Mouse (Mus musculus): ENCODE measurements at regions not wholly inside any gene's neighbourhood (a gene's known extent, or its start where the extent isn't known, plus 50 kb on each side); places are given as distances from the start of the nearest gene placed in this dataset.

DNA sequence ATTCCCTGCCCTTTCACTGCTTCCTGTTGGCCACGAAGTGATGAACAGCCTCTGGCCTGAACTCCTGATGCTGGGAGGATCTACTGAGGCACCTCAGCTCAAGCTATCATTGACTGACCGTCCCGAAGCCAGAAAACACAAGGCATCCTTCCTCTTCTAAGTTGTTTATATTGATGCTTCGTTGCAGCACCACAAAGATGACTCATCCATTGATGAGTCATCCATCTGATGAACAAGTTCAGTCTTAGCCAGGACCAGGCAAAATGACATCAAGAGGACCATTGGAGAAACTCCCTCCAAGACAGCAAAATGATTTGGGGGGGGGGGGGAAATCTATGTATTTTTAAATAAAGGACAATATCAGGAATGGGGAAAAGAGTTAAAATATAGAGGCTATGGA, 144.5 kb downstream of the Rab28 start:
- TF ChIP-seq CTCF (IDR thresholded peaks at IDR 0.05; ENCODE audit: insufficient read depth, low read depth, low read length), result no peak
- no peak for TF ChIP-seq POLR2A (IDR thresholded peaks at IDR 0.05; ENCODE audit: insufficient read depth, low read depth, low read length)
- no peaks in the 10 kb centered on the region for H3K4me1 ChIP-seq (ENCODE audit: control insufficient read depth, insufficient read depth, low read length)
- 61% methylated on average over 4 of the region's 4 CpGs for WGBS
- H3K4me3 ChIP-seq (ENCODE audit: insufficient read depth, low read depth, low read length), result no peak overlapping the region
- H3K27ac ChIP-seq (ENCODE audit: insufficient read depth, low read depth, low read length), result no peak overlapping the region

DNA sequence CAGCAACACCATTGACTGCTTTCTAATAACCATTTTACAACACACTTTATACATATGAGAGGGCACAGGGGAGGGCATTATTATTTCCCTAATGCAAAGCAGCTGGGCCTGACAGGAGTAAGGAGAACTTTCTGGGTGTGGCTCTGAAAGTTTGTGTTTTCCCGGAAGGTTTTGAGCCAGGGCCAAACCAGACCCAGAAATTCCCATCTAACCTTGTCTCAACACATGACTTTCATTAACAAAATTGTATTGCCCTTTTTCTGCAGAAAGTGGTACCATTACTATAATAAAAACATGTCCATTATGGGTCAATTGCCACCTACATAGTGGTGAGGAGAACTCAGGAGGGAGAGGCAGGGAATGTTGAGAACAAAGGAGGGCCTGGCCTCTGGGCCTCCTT, 145.7 kb downstream of the Rab28 start:
- TF ChIP-seq CTCF (IDR thresholded peaks at IDR 0.05; ENCODE audit: insufficient read depth, low read depth, low read length) (no peak), POLR2A (IDR thresholded peaks at IDR 0.05; ENCODE audit: insufficient read depth, low read depth, low read length) (no peak)
- no peak overlapping the region for H3K4me3 ChIP-seq (ENCODE audit: insufficient read depth, low read depth, low read length)
- 81% methylated on average over 1 of the region's 1 CpGs for WGBS
- no peaks in the 10 kb centered on the region for H3K4me1 ChIP-seq (ENCODE audit: control insufficient read depth, insufficient read depth, low read length)
- H3K27ac ChIP-seq (ENCODE audit: insufficient read depth, low read depth, low read length), result no peak overlapping the region

DNA sequence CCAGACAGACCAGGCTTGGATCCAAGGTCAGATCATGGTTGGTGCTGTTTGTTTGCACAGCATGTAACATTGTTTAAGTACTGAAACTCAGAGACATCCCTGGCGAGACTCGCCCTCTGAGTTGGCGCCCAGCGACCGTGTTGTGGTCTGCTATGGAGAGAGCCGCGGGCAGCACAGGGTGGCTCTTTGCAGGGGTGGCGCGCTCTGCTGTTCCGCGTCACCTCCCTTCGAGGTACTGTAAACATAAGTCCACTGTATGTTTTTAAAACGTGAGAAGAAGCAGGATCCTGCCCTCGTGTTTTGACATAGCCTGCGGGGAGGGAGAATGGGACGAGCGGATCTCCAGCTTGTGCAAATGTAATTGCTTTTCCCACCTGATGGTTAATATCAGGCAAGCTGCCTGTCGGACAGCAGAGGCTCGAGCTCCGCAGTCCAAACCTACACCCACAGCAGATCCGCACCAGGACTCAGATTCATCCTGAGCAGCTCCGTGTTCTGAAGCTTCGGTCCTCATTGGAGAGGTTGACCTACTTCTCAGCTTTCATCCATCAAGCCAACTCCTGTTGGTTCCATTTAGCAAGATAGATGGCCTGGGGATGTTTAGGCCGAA, 151.2 kb downstream of the Rab28 start:
- H3K4me3 ChIP-seq (ENCODE audit: insufficient read depth, low read depth, low read length), result peak overlapping the region; percentile 4; the same call in 1 of the 2 replicates
- H3K27ac ChIP-seq (ENCODE audit: insufficient read depth, low read depth, low read length), result no peak overlapping the region
- TF ChIP-seq CTCF (IDR thresholded peaks at IDR 0.05; ENCODE audit: insufficient read depth, low read depth, low read length) (no peak), POLR2A (IDR thresholded peaks at IDR 0.05; ENCODE audit: insufficient read depth, low read depth, low read length) (no peak)
- H3K4me1 ChIP-seq (ENCODE audit: control insufficient read depth, insufficient read depth, low read length), result peaks cover 6% of the 10 kb centered on the region
- 51% methylated on average over 24 of the region's 24 CpGs for WGBS

- Histone ChIP-seq H3K4me3 (ENCODE audit: insufficient read depth, low read depth, low read length) (no peak overlapping the region), H3K4me1 (ENCODE audit: control insufficient read depth, insufficient read depth, low read length) (peaks cover 6% of the 10 kb centered on the region), H3K27ac (ENCODE audit: insufficient read depth, low read depth, low read length) (no peak overlapping the region)
- WGBS, result 89% methylated on average over 3 of the region's 3 CpGs
- TF ChIP-seq CTCF (IDR thresholded peaks at IDR 0.05; ENCODE audit: insufficient read depth, low read depth, low read length) (no peak), POLR2A (IDR thresholded peaks at IDR 0.05; ENCODE audit: insufficient read depth, low read depth, low read length) (no peak)
Measured at GRCm38 (mm10) chr5:41554312-41554711, 153.6 kb downstream of the Rab28 start.

- Histone ChIP-seq H3K27ac (ENCODE audit: insufficient read depth, low read depth, low read length) (no peak overlapping the region), H3K4me1 (ENCODE audit: control insufficient read depth, insufficient read depth, low read length) (no peaks in the 10 kb centered on the region), H3K4me3 (ENCODE audit: insufficient read depth, low read depth, low read length) (no peak overlapping the region)
- WGBS, result 91% methylated on average over 2 of the region's 2 CpGs
- TF ChIP-seq CTCF (IDR thresholded peaks at IDR 0.05; ENCODE audit: insufficient read depth, low read depth, low read length) (no peak), POLR2A (IDR thresholded peaks at IDR 0.05; ENCODE audit: insufficient read depth, low read depth, low read length) (no peak)
Measured at GRCm38 (mm10) chr5:41550063-41550462, 157.9 kb downstream of the Rab28 start.

- H3K4me3 ChIP-seq (ENCODE audit: insufficient read depth, low read depth, low read length), result no peak overlapping the region
- H3K4me1 ChIP-seq (ENCODE audit: control insufficient read depth, insufficient read depth, low read length), result no peaks in the 10 kb centered on the region
- no peak overlapping the region for H3K27ac ChIP-seq (ENCODE audit: insufficient read depth, low read depth, low read length)
- no peak for TF ChIP-seq CTCF (IDR thresholded peaks at IDR 0.05; ENCODE audit: insufficient read depth, low read depth, low read length)
- no peak for TF ChIP-seq POLR2A (IDR thresholded peaks at IDR 0.05; ENCODE audit: insufficient read depth, low read depth, low read length)
- WGBS, result 85% methylated on average over 4 of the region's 4 CpGs
Measured at GRCm38 (mm10) chr5:41546909-41547308, 161.0 kb downstream of the Rab28 start.

- no peaks in the 10 kb centered on the region for H3K4me1 ChIP-seq (ENCODE audit: control insufficient read depth, insufficient read depth, low read length)
- TF ChIP-seq CTCF (IDR thresholded peaks at IDR 0.05; ENCODE audit: insufficient read depth, low read depth, low read length) (no peak), POLR2A (IDR thresholded peaks at IDR 0.05; ENCODE audit: insufficient read depth, low read depth, low read length) (no peak)
- no peak overlapping the region for H3K27ac ChIP-seq (ENCODE audit: insufficient read depth, low read depth, low read length)
- no peak overlapping the region for H3K4me3 ChIP-seq (ENCODE audit: insufficient read depth, low read depth, low read length)
- WGBS, result 62% methylated on average over 1 of the region's 1 CpGs
Measured at GRCm38 (mm10) chr5:41540789-41541188, 167.2 kb downstream of the Rab28 start.

GRCm38 (mm10) chr5:41534598-41534997, 173.4 kb downstream of the Rab28 start:
- TF ChIP-seq CTCF (IDR thresholded peaks at IDR 0.05; ENCODE audit: insufficient read depth, low read depth, low read length), result no peak
- no peak for TF ChIP-seq POLR2A (IDR thresholded peaks at IDR 0.05; ENCODE audit: insufficient read depth, low read depth, low read length)
- H3K4me3 ChIP-seq (ENCODE audit: insufficient read depth, low read depth, low read length), result no peak overlapping the region
- 47% methylated on average over 2 of the region's 2 CpGs for WGBS
- H3K27ac ChIP-seq (ENCODE audit: insufficient read depth, low read depth, low read length), result no peak overlapping the region
- peaks cover 3% of the 10 kb centered on the region for H3K4me1 ChIP-seq (ENCODE audit: control insufficient read depth, insufficient read depth, low read length)

Data from olfactory bulb, adult 2 months (tissue).